Mouse (Mus musculus): ENCODE results near the gene Rbm34.
"Not testable (repeated sequence)": the region's sequence is repeated elsewhere in the genome, so short reads cannot be mapped to it uniquely, and the experiment has no call there.

Gene Rbm34

DNA sequence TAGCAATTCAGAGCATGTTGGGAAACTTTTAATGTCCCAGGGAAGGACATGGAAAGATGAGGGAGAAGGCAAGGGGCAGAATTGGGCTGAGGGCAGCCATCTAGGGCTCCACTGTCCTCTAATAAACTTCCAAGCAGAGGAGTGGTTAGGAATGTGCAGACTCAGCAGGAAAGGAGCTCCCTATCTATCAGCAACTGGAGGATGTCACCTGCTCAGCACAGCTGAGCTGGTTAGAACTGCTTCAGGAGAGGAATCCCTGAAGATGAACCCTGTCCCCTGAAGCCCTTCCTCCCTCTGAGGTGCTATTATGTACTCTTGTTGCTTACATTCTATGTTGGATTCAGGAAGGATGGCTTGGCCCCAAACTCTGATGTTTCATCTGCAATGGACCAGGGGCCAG lies 42.8 kb downstream of the Rbm34 start:
- in situ Hi-C loops (cut with MboI; ENCODE audit: unreplicated experiment in 2 of 2), result loop anchor here in 1 of 2 experiments (10.0 to 25.0 kb wide), 2 partner anchors 663 to 1991 kb away; partner anchors contain the start of gene Egln1

GRCm38 (mm10) chr8:126927058-126927457 lies 43.8 kb downstream of the Rbm34 start:
- in situ Hi-C loops (cut with MboI; ENCODE audit: unreplicated experiment in 2 of 2), result loop anchor here in 1 of 2 experiments (10.0 to 25.0 kb wide), 2 partner anchors 662 to 1990 kb away; partner anchors contain the start of gene Egln1

GRCm38 (mm10) chr8:126922981-126923380 lies 47.9 kb downstream of the Rbm34 start:
- in situ Hi-C loops (cut with MboI; ENCODE audit: unreplicated experiment in 2 of 2), result loop anchor here (5.0 to 10.0 kb wide), 3 partner anchors 166 to 658 kb away; no protein-coding TSS in a partner anchor

- in situ Hi-C loops (cut with MboI; ENCODE audit: unreplicated experiment in 2 of 2), result loop anchor here (5.0 to 10.0 kb wide), 3 partner anchors 164 to 657 kb away; no protein-coding TSS in a partner anchor
Measured at GRCm38 (mm10) chr8:126921432-126921831, 49.4 kb downstream of the Rbm34 start.

GRCm38 (mm10) chr8:126920845-126921244 lies 50.0 kb downstream of the Rbm34 start:
- in situ Hi-C loops (cut with MboI; ENCODE audit: unreplicated experiment in 2 of 2), result loop anchor here (5.0 to 10.0 kb wide), 3 partner anchors 164 to 656 kb away; no protein-coding TSS in a partner anchor

DNA sequence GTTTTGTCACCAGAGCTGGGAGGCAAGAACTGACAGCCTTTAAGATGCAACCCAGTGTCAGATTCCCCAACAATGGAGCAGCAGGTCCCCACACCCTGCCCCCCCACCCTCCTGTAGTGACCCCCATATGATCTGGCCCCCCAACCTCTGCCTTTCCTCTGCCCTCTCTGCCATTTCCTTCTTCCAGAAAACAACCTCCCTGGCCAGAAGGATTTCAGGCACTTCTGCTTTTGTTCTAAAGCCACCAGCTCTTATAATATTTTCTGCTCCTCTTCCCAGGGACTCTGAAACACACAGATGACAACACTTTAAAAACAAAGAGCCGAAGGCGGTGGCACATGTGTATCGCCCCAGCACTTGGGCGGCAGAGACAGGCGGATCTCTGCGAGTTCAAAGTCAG lies 50.5 kb downstream of the Rbm34 start:
- in situ Hi-C loops (cut with MboI; ENCODE audit: unreplicated experiment in 2 of 2), result loop anchor here (5.0 to 10.0 kb wide), 3 partner anchors 163 to 656 kb away; no protein-coding TSS in a partner anchor

DNA sequence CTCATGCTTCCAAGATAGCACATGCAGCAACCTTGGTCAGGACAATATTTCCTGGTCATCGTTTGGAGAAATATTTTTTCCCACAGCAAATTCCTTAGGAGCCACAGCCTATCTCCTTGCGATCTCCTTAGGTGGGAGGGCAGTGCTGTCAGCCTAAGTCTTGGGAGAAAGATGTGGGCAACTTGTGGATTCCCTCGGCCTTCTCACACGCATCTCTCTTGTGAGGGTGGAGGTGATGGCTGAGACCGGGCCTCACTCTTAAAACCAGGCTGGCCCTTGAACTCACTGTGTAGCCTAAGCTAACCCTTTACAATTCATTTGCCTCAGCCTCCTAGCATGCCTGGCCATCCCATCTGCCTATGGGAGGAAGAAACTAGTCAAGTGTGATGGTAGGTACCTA lies 51.2 kb downstream of the Rbm34 start:
- in situ Hi-C loops (cut with MboI; ENCODE audit: unreplicated experiment in 2 of 2), result loop anchor here (5.0 to 10.0 kb wide), 5 partner anchors 67 to 655 kb away; no protein-coding TSS in a partner anchor

- in situ Hi-C loops (cut with MboI; ENCODE audit: unreplicated experiment in 2 of 2), result loop anchor here (5.0 kb wide), 3 partner anchors 67 to 422 kb away; no protein-coding TSS in a partner anchor
Measured at GRCm38 (mm10) chr8:126919255-126919654, 51.6 kb downstream of the Rbm34 start.

GRCm38 (mm10) chr8:126918356-126918755 lies 52.5 kb downstream of the Rbm34 start:
- in situ Hi-C loops (cut with MboI; ENCODE audit: unreplicated experiment in 2 of 2), result loop anchor here (5.0 kb wide), 3 partner anchors 66 to 421 kb away; no protein-coding TSS in a partner anchor

DNA sequence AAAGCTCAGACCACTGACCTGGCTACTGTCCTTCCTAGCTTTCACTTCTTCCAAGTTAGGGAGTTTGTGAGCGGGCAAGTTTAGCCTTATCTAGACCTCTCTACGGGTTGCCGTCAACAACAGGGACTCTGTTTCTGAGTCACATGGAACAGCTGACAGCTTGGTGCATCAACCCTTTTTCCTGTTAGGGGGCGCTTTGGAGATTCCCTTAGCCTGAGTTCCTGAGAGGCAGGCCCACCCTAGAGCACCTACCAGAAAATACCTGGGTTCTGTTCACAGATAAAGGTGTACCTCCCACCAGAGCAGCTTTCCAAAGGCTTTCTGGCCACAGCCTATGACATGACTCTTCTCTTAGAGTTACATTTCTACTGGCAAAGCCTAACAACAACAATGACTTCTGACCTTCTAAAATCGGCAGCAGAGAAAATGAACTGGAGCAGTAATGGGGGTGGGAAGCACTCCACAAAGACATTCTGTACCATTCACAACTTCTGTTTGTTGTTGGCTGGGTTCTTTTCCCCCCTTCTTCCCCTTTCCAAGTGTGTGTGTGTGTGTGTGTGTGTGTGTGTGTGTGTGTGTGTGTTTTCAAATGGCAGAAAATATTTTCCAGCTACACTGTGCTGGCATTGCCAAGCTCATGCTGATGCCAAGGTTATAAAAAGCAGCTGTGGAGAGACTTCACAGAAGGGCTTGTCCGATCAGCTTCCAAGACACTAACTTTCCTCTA lies 53.5 kb downstream of the Rbm34 start:
- in situ Hi-C loops (cut with MboI; ENCODE audit: unreplicated experiment in 2 of 2), result loop anchor here (5.0 kb wide), 3 partner anchors 65 to 420 kb away; no protein-coding TSS in a partner anchor

DNA sequence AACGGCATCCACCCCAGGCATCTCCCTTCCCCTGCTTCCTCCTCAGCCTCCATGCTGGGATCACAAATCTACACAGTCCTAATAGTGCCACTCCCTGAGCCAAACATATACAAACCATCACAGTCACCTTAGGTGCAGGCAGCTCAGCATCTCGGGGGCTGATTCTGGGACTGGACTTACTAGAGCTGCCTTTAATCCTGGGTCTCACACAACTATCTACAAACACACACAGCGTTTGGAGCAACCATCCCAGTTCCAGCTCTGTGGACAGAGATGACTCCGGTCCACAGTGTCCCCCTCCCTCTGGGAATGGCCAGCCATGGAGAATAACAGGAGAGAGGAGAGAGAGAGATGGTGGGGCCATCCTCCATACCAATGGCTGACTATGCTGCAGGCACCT lies 54.3 kb downstream of the Rbm34 start:
- in situ Hi-C loops (cut with MboI; ENCODE audit: unreplicated experiment in 2 of 2), result loop anchor here (5.0 kb wide), 3 partner anchors 64 to 419 kb away; no protein-coding TSS in a partner anchor

DNA sequence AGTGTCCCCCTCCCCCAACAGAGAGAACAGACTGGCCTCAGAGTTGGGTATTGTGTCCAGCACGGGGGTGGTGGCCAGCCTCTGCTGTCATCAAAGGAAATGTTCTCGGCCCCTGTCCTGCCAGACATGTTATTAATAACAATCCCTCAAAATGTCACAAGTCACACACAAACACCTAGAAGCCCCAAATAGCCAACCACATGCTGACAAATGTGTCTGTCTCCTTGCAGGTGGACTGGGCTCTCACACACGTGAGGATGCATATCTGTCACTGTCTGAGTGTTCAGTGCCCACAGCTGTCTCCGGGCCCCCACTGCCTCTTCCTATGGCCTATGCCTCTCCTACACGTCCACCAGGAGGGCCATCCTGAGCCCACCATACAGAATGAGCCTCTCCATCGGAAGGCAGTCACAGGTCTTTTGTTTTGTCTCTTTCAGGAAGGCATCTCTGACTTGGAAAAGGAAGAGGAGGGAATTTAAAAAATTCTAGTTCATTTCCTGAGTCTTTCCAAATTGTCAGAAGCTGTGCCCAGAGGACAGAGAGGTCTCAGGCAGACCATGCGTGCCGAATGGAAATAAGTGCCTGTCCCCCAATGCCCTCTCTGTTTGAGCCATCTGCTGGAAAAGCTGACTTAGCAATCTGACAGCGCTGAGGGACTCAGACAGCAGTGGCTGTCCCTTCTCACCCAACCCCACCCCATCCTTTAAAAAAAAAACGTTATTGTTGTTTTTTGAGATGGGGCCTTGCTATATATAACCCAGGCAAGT lies 56.1 kb downstream of the Rbm34 start:
- in situ Hi-C loops (cut with MboI; ENCODE audit: unreplicated experiment in 2 of 2), result loop anchor here (5.0 kb wide), 3 partner anchors 62 to 417 kb away; no protein-coding TSS in a partner anchor

GRCm38 (mm10) chr8:126914107-126914490 lies 56.8 kb downstream of the Rbm34 start:
- in situ Hi-C loops (cut with MboI; ENCODE audit: unreplicated experiment in 2 of 2), result not testable (repeated sequence)

DNA sequence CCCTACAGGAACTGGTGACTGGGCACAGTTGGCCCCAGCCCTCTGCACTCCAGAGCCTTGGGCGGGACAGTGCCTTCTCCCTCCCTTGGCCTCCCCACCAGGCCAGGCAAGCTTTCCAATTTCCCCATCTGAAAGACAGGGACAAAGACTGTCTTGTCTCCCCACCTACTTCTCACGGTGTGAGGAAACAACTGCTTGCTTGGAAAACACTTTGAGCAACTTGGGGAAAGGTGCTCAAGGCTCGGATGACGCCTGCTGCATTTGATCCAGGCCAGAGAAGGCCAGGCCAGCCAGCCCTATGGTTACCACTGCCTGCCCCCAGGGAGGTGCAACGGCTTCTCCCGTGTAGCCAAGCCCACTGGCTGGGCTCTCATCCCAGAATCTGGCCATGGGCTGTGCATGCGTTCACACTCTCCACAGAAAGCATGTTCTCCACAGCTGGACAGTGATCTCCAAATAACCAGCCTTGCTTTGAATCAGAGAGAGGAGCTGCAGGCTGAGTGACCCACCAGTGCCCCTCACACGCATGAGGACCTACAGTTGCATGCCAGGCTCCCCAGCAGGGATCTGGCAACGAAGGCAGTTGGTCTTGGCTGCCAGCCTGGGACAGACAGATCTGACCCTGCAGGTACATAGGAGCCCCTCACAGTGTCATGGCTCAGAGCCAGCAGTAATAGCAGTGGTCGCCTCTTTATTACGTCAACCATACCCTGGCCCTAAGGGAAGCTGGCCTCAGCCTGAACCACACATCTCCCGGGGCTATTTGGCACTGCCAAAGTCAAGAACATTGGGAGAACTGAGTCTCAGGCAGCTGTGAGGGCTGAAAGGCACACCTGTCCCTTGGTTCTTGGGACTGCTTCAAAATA lies 57.4 kb downstream of the Rbm34 start:
- in situ Hi-C loops (cut with MboI; ENCODE audit: unreplicated experiment in 2 of 2), result no loop called here

DNA sequence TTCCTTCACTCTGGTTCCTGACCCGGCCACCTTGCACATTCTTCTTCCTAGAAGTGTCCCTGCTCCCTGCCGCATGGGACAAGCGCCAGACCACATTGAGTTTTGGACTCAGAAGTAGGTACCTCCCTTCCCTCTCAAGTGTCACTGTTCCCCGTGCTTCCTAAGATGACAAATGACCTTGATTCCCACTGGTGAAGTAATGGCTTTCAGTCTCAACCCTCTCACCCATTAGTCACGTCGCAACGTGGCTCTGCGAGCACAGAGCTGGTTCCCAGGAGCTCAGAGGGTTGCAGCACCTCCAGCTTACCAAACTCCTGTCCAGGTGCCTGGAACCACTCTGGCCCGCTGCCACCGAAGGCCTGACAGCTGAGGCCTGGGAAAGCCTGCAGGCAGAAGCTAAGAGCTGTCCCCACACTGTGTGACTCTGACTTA lies 61.5 kb downstream of the Rbm34 start:
- in situ Hi-C loops (cut with MboI; ENCODE audit: unreplicated experiment in 2 of 2), result loop anchor here in 1 of 2 experiments (5.0 kb wide), 1 partner anchor 147 kb away; no protein-coding TSS in a partner anchor

DNA sequence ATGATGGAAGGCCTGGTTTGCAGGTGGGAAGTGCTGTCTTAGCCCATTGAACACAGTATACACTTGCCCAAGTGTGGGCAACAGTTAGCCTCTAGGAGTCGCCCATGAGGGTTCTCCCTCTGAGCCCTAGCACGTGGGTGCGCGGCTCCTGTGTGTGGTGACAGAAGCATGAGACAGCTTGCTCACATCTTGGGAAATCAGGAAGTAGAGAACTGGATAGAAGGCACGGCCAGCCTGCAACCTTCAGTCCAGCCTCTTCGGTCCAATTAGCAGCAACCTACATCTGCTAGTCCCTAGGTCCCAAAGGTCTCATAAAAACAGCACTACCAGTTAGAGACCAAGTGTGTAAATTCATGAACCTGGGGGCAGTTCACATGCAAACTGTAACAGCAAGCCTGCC lies 62.1 kb downstream of the Rbm34 start:
- in situ Hi-C loops (cut with MboI; ENCODE audit: unreplicated experiment in 2 of 2), result loop anchor here in 1 of 2 experiments (5.0 kb wide), 1 partner anchor 147 kb away; no protein-coding TSS in a partner anchor

GRCm38 (mm10) chr8:126907968-126908367 lies 62.9 kb downstream of the Rbm34 start:
- in situ Hi-C loops (cut with MboI; ENCODE audit: unreplicated experiment in 2 of 2), result loop anchor here in 1 of 2 experiments (5.0 kb wide), 1 partner anchor 146 kb away; no protein-coding TSS in a partner anchor

DNA sequence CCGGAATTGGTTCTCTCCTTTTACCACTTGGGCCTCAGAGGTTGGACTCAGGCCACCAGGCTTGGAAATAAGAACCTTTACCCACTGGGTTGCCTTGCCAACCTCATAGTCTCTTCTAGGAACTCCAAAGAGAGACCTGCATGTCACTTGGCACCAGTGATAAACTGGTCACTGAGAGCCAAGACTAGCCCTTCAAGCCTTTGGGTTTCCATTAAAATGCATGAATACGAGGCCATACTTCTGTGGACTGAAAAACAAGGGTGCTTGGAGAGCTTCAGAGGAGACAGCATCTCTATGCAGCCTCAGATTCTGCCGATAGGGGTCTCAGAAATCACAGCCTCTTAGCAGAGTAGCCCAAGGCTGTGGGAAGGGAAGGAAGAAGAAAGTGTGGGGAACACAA lies 63.5 kb downstream of the Rbm34 start:
- in situ Hi-C loops (cut with MboI; ENCODE audit: unreplicated experiment in 2 of 2), result loop anchor here in 1 of 2 experiments (5.0 kb wide), 1 partner anchor 145 kb away; no protein-coding TSS in a partner anchor

GRCm38 (mm10) chr8:126905387-126905786 lies 65.5 kb downstream of the Rbm34 start:
- in situ Hi-C loops (cut with MboI; ENCODE audit: unreplicated experiment in 2 of 2), result loop anchor here in 1 of 2 experiments (5.0 kb wide), 1 partner anchor 143 kb away; no protein-coding TSS in a partner anchor
